Mouse (Mus musculus) adrenal gland, postnatal 14 days (tissue): ENCODE data around the gene Jarid2. TPM values are rescaled to one million over a fixed set of nuclear protein-coding genes. Genes with fewer than 3 reads are reported as not detected.
A peak's percentile ranks its signal among the peaks of the same experiment; 100 is the strongest.
"Not testable (repeated sequence)": the region's sequence is repeated elsewhere in the genome, so short reads cannot be mapped to it uniquely, and the experiment has no call there.

Source experiments
- DNase-seq: peaks from one replicate; pipeline ENCODE4 v3.0.0; 2021; ENCODE audit warnings: mixed read lengths
- long read RNA-seq, 2 experiments: library from polyadenylated mRNA; stranded (forward); transcript quantifications; one replicate each; pipeline ENCODE4 v2.0.0; 2021
- total RNA-seq: library from RNA; stranded (reverse); gene quantifications from 2 replicates; pipeline ENCODE4 v1.2.3, GENCODE M21; 2021

The Jarid2 gene
- total RNA-seq = 51.0 and 53.6 TPM in 2 replicates
- long read RNA-seq, experiment 1, full-length matches to known transcripts = 1 of 118 reads
- long read RNA-seq, experiment 1, partial matches to known transcripts = 6 of 118 reads
- long read RNA-seq, experiment 1, other reads (novel, unspliced or antisense) = 111 of 118 reads
- long read RNA-seq, experiment 2, partial matches to known transcripts = 3 of 163 reads
- long read RNA-seq, experiment 2, other reads (novel, unspliced or antisense) = 160 of 163 reads

DNA sequence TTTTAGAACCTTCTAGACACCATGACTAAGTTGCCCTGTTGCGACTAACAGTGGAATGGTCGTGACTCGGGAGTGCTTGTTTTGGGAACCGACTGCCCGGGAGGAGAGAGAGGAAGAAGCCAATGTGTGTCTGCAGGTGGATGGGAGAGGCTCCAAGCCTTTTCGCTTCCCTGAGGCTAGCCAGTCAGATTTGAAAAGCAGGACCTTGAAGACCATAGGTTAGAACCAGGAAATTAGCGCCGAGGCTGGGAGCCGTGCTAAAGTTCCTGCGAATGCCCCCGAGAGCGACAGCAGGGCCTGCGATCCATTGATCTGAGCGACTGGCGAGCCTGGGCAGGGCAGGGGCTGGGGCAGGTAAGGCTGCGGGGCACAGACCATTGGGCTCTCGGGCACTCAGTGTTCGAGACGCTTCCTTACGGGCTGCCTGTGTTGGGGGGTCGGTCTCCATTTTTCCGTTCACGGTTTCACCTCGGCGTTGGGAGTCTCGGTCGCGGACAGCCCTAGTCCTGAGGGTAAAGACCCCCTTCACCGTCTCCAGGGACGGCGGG lies at the start of gene Jarid2:
Gene Jarid2 (plus strand): TSS at position 51 of the 548 bp plus-strand sequence.
- peak; percentile 67 for DNase-seq

DNA sequence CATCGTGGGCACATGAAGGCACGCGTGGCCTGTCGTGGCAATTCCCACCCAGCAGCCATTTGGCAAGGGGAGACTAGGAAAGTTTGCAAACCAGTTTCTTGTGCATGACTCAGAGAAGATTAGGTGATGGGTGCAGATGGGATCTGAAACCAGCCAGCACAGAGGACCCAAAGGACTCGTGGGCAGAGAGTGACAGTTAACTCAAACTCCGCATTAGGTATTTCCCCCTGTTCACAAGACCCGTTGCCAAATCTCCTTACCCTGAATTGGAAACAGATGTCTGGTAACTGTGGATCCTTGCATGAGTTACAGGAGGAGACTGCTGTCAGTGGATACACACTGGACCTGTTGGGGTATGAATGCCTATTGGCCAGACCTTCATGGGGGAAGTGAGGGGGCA lies 48.2 kb upstream of the Jarid2 start:
- DNase-seq = no peak

DNA sequence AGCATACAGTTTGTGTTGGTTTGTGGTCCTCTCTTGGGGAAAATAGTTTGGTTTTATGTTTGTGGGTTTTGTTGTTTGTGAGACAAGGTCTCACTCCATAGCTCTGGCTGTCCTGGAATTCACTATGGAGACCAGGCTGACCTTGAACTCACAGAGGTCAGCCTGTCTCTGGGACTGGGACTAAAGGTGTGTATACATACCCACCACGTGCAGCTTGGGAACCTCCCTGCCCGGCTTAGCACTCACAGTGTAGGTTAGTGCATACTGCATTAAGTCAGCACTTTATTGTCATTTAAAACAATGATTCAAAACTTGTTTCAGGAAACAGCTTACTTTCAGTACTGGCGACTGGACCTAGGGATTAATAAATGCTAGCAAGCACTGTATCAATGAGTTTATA lies 41.1 kb upstream of the Jarid2 start:
- DNase-seq = no peak

DNA sequence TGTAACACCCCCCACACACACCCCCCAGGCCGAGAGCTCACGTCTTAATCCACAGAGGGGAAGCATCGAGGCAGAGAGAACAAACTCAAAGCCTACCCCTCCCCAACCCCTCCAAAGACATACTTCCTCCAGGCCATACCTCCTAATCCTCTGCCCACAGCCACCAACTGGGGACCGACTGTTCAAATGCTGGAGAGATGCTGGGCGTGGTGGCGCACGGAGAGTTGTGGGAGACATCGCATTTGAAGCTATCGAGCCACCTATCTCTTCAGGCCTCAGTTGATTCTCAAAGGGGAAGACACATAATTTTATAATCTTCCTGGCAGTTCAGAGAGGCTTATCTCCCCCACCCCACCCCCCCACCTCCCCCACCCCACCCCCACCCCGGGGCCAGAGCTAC lies 31.6 kb upstream of the Jarid2 start:
- DNase-seq = no peak

DNA sequence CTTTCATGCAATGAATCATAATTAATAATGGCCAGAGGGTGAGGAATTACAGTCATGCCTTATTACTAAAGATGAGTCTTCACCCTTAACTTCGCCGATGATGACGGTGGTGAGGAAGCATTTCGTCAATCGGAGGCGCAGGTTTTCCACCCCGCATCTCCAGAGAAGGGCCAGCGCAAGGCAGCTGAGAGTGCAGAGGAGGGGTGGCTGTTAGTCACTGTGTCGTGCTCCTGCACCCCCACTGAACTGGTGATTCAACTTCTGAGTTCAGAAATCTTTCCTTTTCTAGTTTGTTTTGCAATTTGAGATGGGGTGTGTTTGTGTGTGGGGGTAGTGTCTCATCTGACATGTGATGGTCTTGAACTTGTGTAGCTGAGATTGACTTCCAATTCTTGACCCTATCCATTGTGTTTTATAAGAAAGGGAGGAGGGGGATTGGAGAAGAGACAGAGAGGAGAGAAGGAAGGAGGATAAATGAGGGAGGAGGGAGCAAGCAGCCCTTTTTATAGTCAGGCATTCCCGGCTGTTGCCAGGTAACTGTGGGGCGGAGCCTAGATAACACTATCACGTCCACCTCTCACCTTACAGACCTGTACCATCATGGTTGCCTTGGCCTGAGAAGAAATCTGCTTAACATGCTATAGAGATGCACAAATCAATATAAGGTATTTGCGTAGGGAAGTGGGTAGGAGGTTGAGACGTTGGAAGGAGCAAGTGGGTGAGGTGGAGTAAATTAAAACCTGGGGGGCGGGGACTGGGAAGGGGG lies 25.1 kb upstream of the Jarid2 start:
- DNase-seq = no peak

DNA sequence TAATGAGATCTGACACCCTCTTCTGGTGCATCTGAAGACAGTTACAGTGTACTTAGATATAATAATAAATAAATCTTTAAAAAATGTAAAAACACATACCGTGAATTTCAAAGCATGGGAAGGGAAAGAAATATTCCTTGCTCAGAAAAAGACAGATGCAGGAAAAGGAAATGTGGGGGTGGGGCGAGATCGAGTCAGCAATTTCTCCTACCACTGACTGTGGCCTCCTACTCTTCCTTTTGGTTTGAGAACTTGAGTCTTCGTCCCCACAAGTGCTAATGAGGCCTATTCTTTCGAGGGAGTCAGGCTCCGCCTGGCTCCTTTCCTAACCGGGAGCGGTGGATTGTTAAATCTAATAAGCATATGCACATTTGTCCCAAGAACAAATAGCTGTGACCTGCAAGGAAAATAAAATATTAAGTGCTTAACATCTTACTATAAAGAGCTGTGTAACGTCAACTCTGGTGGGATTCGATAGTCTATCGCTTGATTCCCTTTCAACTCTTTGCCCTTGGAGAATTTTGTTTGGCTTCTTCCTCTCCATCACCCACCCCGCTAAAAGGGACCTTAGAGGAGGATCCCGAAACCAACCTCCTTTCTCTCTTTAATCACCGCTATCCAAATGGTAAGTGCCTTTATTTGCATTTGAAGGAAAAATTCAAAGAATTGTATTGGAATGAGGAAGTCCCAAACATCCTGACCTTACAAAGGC lies 24.1 kb upstream of the Jarid2 start:
- DNase-seq = no peak

DNA sequence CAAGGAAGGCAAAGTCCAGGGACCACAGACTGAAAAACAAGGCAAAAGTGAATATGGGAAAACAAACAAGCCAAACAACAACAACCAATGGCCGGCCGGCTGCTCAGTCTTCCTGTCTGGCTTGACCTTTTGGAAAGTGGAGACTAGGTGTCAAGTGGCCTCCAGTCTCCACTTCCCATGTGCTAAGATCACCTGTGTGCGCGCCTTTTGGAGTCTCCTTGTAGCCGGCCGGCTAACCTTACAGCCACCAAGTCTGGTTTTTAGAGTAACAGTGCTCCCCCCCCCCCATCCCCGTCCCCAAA lies 23.6 kb upstream of the Jarid2 start:
- DNase-seq = no peak

DNA sequence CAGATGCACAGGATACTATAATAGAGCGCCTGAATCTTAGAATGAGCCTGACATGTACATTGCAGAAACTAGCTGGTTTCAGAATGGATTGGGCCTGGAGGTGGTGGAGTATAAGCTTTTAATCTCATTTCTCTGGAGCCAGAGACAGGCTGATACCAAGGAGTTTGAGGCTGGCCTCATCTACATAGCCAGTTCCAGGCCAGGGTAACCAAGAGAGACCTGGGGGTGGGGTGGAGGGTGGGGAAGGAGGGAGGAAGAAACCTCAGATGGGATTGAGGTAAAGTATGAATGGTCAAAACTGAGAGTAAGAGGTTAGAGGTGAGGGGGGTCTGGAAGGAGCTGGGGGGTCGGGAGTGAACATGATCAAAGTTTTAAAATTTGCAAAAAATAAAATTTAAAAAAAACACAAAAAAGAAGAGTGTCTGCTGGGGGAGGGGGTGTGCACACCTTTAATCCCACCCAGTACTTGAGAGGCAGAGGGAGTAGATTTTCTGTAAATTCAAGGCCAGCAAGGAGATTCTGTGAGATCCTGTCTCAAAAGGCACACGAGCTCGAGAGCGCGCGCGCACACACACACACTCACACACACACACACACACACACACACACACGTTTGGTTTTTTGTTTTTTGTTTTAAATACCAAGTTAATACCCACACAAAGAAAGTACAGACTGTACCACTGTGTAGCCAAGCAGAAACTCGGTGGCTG lies 22.9 kb upstream of the Jarid2 start:
- DNase-seq = no peak

DNA sequence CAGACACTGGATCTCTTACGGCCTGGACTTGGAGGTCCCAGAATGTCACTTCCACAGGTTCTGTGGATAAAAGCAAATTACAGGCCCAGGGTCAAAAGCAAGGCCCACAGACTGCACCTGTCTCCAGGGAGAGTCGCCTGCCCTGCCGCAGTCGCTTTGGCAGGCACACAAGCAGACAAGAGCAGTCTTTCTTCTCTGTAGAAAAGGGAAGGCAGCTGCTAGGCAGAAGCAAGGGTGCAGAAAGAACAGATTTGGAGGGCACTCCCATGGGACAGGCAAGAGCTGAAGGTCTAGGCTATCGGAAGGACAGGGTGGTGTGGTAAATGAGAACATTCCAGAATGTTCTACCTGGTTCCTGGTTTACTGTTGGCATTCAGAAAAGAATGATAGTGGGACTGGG lies 22.1 kb upstream of the Jarid2 start:
- DNase-seq = no peak

DNA sequence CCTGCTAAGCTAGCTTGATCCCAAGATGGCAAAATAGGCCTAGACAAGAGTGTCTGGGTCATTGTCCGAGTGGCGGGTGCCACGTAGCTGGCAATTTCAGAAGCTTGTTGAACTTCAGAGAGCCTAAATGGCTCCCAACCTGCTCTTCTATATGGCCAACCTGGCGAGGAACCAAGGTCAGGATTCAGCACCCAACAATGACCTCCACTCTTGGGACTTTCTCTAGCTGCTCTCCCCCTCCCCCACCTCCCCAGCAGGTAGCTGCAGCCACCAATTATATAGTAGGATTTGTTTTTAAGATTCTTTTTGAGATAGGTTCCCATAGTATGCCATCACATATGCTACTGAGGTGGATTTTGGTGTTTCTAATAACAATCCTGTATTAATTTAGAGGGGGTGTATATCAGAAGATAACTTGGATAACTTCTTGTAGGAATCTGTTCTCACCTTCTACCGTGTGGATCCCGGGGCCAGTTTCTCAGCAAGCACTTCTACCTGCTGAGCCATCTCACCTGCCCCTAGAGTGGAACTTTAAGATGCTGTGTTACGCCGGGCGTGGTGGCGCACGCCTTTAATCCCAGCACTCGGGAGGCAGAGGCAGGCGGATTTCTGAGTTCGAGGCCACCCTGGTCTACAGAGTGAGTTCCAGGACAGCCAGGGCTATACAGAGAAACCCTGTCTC lies 20.8 kb upstream of the Jarid2 start:
- no peak for DNase-seq

DNA sequence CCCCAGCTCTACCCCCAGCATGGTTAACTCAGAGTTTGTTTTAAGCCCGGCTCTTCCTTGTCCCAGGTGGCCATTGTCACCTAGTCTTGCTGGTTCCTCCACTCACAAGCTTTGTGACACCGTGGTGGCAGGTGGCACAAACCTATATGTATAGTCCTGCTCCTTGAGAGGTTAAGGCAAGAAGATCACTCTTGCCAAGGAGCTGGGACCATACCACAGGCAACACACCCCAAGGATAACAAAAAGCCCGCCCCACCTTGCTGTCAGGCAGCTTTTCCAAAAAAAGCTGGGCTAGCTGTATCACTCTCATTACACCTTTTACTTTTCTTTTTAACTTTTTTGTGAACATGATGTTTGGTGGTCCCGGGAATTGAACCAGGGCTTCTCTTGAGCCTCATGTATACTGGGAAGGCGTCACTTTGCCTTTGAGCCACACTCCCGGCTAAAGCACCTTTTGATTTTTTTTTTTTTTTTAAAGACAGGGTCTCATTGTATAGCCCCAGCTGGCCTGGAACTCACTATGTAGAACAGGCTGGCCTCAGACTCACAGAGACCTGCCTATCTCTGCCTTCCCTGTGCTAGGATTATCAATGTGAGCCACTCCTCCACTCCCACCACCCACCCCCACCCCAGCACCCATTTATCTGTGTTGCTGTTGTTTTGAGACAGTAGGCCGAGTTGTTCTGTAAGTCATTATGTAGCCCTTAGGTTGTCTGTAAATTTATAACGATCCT lies 19.4 kb upstream of the Jarid2 start:
- no peak for DNase-seq

DNA sequence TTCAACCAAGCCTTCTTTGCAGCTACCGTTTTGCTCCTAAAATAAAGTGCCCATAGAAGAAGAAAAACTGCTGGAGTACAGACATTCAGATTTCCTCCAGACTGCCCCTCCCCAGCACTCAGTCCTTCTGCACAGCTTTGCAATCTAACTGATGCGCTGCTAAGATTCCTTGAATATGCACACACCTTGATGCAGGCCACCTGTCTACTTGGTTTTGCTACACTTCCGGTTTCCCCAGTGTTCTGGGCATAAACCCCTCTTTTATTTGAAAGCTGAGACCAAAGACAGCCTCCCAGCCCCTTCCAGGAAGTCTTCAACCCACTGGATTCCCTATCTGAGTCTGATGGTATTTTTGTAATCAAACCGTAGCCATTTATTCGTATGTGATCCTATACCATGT lies 18.2 kb upstream of the Jarid2 start:
- no peak for DNase-seq

DNA sequence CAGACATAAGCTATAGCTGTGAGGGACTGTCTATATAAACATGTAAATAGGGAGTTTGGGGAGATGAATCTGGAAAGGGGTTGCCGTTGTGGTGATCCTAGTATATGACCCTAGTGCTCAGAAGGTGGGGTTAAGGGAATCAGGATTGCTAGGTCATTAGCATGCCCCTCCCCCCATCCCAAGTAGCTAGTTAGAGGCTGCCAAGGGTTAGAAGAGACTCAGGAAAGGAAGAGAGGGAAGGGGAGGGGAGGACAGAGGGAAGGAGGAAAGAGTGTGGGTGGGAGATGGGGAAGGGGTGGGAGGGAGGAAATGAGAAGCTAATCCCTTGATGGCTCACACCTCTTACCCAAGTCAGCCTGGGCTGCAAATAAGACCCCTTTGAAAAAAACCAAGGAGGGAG lies 17.4 kb upstream of the Jarid2 start:
- DNase-seq = no peak

DNA sequence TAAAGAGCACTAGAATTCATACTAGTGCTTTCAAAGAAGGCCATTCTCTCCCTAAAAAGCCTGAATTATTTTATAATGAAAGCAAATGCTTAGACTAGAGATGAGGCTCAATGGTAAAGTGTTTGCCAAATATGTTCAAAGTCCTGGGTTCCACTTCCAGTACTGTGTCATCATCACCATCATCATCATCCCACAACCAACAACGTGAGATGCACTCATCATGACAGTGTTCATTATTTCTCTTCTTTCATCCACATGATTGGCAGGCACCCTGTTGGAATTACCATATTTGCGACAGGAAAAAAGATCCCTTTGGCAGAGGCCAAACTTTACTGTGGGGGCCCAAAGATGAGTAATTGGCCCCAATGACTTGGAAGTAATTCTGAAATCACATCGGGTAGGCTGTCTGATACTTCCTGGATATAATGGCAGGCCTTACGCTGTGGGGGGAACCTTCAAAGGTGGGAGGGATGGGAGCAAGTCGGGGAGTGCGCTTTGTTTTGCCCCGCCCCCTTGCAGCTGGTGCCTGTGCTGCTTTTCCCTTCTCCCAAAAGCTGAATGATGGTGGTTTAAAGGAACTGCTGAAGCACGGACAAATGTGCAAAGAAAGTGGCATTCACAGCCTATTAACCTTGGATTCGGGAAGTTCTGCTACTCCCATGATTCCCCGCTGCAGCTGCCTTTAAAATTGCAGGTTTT lies 13.9 kb upstream of the Jarid2 start:
- no peak for DNase-seq

DNA sequence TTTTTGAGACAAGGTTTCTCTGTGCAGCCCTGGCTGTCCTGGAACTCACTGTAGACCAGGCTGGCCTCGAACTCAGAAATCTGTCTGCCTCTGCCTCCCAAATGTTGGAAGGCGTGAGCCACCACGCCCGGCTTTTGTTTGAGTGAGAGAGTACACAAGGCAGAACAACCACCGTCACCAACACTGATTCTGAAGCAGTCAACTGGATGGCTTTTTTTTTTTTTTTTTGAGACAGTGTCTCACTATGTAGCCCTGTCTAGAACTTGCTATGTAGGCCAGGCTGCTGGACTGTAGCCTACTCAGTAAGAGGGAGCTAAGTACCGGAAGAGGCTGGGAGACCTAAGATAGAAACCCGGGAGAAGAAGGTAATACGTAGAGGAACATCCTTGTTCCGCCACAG lies 11.4 kb upstream of the Jarid2 start:
- DNase-seq = no peak

DNA sequence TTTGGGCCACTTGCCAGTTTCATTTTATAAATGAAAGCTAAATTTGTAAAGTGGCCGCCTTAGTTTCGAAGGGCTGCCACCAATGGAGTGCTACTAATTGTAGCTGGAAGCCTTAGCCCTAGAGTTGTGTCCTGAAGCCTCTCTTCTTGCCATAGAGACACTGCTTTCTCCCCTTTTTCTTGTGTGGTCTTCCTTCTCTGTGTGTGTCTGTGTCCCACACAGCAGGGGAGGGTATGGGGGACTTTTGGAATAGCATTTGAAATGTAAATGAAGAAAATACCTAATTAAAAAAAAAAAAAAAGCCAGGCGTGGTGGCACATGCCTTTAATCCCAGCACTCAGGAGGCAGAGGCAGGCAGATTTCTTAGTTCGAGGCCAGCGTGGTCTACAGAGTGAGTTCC lies 10.8 kb upstream of the Jarid2 start:
- not testable (repeated sequence) for DNase-seq

DNA sequence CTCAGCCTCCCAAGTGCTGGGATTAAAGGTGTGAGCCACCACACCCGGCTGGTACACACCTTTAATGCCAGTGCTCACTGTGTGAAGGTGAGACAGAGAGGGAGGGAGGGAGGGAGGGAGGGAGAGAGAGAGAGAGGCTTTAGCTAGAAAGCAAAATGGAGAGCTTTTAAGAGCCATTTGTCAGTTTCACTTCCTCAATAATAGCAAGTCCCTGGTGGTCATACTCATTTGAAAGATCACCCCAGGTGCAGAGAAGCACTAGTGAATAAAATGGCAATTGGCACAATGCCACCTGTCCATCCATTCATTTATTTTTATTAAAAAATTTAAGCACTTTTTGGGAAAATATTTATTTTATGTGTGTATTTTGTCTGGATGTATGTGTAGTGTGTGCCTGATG lies 9.2 kb upstream of the Jarid2 start:
- no peak for DNase-seq

DNA sequence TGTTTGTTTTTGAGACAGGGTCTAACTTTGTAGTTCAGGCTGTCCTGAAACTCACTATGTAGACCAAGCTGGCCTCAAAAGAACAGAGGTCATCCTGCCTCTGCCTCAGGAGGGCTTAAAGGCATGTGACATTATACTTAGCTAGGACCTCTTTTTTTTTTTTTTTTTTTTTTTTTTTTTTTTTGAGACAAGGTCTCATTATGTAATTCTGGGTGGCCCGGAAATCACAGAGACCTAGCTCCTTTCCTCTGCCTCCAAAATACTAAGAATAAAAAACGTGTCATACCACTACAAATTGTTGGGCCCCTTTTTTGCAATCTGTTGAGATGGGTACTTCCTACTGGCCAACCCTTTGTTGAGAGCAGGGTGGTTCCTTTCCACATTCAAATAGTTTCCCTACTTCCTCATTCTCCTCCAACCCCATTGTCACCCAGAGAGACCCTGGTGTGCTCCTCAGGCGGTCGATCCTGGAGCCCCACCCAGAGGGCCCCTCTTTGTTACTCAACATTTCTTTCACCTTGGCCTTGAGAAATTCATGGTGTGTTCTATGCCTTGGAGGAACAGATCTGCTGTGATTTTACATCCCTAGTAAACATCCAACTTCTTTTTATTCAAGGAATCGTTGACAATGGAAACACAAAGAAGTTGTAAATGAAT lies 7.3 kb upstream of the Jarid2 start:
- DNase-seq = no peak

DNA sequence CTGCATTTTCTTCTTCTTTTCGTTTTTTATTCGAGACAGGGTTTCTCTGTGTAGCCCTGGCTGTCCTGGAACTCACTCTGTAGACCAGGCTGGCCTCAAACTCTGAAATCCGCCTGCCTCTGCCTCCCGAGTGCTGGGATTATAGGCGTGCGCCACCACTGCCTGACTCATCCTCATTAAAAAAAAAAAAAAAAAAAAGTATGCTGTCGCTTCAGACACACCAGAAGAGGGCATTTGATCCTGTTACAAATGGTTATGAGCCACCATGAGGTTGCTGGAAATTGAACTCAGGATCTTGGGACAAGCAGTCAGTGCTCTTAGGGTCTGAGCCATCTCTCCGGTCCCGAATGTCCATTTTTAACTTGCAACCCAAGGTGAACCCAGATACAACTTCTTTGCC lies 5.8 kb upstream of the Jarid2 start:
- DNase-seq = not testable (repeated sequence)
